Mouse (Mus musculus): ENCODE data around the gene Arhgef2.

DNA sequence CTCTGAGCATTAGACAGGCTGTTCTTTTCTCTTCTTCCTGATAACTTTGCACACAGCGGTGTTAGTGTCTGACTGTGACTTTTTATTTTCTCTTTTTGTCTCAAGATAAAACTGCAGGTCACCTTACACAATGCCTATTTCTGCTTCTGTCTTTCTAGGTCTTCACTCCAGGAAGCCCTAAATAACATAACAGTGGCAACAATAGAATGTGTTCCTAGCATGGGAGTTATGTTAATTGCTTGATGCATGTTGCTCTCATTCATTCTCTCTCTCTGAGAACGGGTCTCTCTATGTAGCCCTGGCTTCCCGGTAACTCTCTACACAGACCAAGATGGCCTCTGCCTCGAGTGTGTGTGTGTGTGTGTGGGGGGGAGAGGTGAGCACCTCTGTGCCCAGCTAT lies 3.3 kb upstream of the Arhgef2 start:
- TF ChIP-seq CTCF (IDR thresholded peaks at IDR 0.05; ENCODE audit: control insufficient read depth, insufficient read depth, low read length) (no peak), POLR2A (IDR thresholded peaks at IDR 0.05; ENCODE audit: borderline replicate concordance, control insufficient read depth, low read depth, low read length) (no peak)

Data from bone marrow, adult 2 months (tissue).